Mouse (Mus musculus): ENCODE measurements around the gene Rsl1d1.

- no peak for TF ChIP-seq CTCF (IDR thresholded peaks at IDR 0.05; ENCODE audit: low read depth)
- TF ChIP-seq EP300 (optimal IDR thresholded peaks at IDR 0.05): no peak
Observed at GRCm38 (mm10) chr16:11164695-11165255, 38.4 kb downstream of the Rsl1d1 start.

All from stomach, postnatal 0 days (tissue).